Mouse (Mus musculus): Measurements from ENCODE around the gene Plekhn1.

Plekhn1 gene

DNA sequence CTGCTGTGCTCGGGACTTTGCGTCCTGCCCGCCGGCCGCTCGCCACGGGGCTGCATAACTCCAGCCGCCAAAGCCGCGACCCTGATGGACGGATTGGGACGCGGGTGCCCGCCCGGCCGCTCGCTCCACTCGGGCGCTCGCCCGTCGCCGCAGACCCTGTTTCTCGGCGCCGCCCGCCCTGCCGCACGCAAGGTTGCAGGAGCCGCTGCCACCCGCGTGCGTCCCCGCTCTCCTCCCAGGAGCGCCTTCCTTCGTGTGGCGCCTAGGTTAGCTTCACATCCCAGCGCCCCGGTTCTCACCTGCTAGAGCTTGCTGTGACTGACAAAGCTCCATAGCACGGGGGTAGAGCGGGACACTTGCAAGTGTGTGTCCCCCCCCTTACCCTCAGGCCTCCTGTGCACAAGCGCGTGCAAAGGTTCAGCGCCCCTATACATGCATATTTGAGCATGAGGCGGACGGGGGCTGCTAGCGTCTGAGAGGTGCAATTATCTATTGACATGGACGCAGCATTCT lies at the start of gene Plekhn1:
Plekhn1 (minus strand) TSS at position 157 of the 513 bp plus-strand sequence.
- DNase-seq, result peak; percentile 71 to 72

DNA sequence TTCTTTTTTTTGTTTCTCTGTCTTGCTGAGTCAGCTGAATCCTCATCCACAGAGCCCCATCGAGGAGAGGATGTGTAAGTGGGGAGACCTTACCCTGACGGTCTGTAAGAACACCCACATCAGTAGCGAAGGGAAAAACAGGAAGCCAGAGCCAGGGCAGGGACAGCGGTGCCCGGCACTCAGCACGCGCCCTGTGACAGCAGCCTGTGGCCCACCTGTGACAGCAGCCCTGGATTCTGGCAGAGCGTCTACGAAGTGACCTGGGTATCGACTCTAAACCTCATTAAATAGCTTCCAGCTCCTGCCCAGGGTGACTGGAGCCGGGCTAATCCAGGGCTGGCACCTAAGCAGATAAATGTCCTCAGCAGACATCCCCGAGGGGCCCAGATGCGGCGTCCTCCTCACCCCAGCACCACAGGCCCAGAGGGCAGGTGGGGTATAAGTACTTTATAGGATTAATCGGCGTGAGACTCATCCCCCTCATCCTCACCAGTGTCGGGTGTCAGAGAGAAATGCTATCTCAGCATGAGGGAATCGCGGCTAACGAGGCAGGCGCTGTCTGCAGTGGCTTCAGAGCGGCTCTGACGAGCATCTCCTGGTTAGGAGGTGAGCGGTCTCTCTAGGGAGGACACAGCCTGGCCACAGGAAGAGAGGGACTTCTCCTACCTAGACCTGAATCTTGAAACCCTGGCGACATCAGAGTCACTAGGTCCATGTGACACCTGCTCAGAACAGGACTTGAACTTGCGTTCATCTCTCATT lies 20.6 kb upstream of the Plekhn1 start, which contains the start of gene Samd11:
Samd11 (minus strand) TSS at position 580 of the 762 bp plus-strand sequence.
- no peak for DNase-seq

DNA sequence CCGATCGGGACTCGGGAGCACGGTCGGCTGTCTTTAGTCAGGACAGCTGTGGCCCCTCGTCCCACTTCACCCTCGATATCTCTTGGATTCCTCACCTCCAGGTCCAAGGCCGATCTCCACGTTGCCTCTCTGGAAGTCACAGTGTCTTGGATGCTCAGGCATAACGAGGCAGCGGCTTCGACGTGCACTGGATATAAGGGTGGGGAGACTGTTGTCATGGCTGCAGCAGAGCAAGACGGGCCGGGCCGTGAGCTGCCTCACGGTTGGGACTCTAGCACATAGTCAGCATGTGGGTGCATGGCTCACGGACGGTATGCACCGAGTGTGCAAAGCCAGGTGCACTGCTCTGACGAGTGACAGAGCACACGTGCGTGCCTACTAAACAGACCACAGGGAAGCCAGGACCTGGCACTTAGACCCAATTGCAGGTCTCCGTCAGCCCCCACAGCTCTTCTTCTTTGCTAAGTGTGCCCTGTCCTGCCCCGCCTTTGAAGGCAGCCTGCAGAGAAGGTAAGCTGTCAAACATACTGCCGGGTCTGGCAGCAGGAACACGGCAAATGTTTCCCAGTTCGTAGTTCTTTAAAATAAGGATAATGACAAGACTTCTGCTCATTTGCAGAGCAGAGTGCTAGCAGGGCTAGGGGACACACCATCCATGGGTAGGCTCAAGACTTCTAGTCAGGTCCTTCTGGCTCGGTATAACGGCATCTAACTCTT lies 19.9 kb upstream of the Plekhn1 start:
- no peak for DNase-seq

DNA sequence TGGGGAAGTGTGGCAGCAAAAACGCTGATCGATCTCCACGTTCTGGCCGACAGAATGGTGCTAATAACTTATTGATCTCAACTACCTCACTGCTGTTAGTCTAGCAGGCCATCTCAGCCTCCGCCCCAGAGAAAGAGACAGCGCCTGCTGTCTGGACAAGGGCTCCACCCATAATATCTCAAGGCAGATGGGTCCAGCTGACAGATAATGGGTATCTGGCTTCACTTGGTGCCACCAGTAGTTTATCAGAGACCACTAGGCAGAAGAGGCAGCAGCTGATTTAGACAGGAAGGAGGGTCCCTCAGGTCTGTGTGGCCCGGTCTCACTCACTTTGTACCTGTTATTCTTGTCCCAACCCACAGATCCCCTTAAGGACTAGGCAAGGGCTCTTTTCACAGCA lies 18.4 kb upstream of the Plekhn1 start:
- DNase-seq, result no peak

DNA sequence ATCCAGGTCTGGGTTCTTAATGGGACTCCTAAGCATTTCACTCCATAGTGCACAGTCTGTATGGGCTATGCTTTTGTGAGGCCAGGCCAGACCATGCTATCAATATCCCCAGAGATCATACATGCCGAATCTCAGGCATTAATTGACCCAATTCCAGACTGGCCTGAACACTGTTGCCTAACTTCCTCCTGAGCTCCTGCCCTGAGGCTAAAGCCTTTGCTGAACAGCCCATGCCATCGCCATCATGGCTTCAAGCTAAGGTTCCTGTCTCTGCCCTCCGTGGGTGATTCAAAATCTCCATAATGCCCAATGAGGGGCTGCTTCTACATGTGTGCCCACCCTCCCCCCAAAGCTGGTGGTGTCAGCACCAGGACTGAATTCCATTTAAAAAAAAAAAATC lies 18.0 kb upstream of the Plekhn1 start:
- no peak for DNase-seq

DNA sequence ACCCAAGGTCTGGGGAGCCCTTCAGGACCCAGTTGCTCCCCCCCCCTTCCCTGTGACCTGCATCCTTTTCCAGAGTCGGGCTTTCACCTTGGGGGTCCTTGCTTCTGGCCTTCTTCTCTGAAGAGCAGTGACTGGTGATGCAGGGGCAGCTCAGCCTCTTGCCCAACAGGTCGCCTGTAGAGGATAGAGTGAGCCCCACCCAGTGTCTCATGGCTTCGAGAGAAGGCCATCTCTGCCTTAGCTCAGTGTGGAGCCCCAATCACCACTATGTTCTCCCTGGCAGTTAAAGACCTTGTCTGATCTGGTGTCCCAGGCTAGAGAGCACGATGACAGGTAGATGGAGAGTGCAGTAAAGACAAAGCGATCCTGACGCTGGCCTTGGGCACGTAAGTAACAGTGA lies 17.5 kb upstream of the Plekhn1 start:
- DNase-seq, result no peak

DNA sequence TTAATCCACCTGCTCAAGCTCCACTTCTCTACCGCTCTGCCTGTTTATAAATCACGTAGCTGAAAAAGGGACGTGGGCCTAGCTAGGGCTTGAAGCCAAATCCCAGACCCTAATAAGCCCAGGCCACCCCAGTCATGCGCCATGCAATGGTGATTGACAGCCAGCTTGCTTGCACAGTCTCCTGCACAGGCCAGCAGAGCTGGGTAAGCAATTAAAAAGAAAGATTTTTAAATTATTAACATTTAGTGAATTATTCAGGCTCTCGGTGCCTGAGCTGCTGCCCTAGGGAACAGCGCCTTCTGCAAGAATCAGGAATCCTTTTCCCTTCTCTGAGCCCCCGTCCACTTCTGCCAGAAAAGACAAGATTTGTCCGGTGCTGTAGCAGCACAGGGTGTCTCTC lies 16.4 kb upstream of the Plekhn1 start:
- DNase-seq, result no peak

DNA sequence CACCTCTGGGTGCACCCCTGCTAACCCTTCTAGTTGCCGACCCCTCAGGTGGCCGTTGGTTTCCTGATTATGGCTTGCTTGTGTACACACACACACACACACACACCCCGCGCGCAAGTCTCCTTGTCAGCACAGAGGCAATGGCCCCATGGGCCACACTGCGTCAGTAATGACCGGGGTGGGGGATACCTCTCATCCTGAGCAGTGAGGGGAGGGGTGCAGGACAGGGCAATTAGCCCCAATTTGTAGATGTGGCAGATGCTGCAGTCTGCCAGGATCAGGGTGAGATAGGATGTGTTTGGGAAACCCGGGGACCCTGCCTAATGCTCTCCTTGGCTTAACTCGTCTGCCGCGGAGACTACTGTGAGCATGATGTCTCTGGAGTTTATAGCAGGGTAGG lies 14.9 kb upstream of the Plekhn1 start:
- DNase-seq, result no peak

DNA sequence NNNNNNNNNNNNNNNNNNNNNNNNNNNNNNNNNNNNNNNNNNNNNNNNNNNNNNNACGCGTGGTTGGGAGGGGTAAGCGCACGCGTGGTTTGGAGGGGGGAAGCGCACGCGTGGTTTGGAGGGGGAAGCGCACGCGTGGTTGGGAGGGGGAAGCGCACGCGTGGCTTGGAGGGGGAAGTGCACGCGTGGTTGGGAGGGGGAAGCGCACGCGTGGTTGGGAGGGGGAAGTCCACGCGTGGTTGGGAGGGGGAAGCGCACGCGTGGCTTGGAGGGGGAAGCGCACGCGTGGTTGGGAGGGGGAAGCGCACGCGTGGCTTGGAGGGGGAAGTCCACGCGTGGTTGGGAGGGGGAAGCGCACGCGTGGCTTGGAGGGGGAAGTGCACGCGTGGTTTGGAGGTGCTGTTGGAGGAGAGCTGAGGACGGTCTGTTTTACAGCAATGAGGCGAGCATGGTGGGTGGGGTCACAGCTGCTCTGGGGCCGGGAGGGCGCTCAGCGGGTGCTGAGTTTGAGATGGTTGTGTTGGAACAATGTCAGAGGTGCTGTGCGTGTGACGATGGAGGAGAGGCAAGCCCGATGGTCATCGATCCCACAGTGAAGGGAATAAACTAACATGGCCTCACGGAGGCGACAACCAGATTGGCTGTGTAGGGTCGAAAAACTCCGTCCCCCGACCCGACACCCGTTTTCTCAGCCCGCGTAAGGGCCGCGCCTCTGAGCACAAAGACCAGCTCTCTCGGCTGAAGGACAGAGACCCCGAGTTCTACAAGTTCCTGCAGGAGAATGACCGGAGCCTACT lies 2.2 kb upstream of the Plekhn1 start:
- no peak for DNase-seq

DNA sequence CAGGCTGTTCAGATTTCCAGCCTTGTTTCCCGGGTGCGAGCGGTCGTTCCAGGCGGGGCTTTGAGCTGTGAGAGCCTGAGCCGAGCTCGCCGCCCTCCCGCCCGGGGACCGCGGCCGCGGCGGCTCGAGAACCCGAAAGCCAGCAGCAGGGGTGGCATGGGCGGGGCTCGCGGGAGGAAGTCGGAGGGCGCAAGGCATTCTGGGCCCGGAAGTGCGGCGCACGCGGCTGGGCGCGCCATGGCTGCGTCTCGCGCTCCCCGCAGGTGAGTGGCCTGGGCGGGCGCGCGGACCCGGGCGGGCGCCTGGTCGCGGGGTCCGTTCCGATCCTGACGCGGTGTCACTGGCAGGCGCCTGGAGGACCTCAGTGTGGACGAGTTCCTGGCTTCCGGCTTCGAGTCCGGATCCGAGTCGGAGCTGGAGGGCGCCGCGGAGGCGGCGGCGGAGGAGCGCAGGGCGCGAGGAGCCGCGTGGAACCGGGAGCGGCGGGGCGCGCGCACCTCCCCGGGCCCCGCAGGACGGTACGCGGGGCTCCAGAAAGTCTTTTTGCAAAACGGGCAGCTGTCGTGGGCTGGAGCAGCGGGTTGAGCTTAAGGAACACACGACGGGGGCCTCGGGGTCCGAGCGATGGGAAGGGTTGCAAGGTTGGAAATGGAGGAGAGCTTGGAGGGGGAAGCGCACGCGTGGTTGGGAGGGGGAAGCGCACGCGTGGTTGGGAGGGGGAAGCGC lies 1.3 kb upstream of the Plekhn1 start, which contains the start of gene Noc2l:
Noc2l (plus strand) TSS at position 203 of the 726 bp plus-strand sequence.
- DNase-seq, result peak; percentile 89 to 91

DNA sequence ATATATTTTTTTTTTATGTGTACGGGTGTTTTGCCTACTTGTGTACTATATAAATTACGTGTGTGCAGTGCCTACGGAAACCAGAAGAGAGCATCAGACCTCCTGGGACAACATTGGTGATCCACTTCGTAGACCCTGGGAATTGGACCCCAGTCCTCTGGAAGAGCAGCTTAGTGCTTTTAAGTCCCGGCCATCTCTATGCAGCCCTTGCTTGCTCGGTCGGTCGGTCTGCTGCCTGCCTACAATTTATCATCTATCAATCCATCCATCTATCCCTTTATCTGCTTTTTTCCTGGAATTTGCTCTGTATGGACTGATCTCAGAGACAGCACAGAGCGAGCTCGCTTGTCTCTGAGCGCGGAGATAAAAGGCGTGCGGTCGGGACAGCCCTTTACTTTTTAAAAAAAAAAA lies 708 bp upstream of the Plekhn1 start:
- DNase-seq, result no peak

DNA sequence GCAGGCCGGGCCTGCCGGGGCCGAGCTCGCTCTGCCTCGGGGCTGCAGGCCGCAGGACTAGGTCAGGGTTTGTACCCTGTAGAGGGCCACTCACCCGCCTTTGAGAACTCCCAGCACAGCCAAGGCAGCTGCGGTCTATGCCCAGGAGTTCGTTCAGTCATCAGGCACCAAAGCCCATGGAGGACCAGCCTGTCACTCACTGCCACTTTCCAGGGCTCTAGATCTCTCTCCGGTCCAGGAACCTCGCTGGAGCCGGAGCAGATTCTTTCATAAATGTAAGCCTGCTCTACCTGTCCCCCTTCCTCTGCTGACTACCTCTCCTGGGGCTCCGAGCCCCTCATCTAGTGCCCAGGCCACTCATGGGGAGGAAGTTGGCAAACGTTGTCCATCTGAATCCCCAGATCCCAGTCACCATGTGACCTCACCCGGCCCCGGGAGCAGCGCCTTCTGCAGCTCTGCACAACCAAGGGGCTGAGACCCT lies 596 bp downstream of the Plekhn1 start:
- peak in 1 of 2 experiments; percentile 11 for DNase-seq

DNA sequence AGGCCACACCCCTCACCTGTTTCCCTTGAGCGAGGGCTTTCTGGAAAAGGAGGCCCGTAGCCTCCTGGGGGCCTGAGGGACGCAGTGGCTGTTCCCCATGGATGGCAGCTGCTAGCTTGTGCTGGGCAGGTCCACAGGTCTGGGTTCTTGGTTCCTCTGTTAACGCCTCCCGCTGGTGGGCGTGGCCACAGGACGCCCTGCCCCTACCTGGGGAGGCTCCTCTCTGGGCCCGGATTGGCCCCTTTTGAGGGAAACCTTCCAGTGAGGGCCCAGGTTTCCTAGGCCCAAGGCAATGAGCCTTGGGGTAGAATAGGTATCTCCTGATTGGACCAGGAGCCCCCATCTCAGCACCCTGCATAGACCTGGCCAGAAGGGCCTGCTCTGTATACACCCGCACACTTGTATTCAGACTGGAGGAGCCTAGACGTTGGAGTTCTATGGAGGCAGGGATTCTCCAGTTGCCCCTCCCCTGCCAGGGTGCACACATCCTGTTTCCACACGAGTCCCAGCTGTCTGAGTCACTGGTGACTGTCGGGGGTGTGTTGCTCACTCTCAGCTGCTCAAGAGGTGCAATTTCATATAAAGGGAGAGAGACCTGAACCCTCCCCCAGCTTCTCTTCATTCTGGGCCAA lies 6.1 kb downstream of the Plekhn1 start:
- DNase-seq, result peak; percentile 47 to 55

DNA sequence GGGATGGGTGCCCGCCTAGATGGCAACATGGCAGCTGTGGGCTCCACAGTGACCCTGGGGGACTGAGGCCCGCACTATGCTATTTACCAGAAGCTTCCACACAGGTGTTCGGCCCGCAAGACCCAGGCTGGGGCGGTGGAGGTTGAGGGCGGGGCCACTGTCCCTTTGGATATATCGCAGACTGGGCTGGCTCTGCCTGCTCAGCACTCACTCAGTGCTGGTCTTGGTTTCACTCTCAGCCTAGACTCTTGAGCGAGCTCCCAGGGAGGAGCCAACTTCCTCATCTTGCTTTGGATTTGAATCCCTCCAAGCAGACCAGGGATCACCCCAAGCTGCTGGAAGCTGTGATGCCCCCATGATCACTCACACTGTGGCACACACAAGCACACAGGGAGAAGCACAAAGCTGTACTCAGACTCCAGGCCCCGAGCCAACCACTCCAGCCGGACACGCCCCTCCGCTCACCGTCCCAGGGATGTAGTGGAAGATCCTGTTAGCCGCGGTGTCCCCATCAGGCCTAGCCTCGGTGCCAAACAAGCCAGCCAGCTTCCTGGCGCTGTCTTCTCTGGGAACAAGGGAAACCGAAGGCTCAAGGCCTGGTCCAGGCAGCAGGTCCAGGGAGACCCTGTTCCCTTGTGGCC lies 6.8 kb downstream of the Plekhn1 start:
- peak; percentile 73 to 81 for DNase-seq

DNA sequence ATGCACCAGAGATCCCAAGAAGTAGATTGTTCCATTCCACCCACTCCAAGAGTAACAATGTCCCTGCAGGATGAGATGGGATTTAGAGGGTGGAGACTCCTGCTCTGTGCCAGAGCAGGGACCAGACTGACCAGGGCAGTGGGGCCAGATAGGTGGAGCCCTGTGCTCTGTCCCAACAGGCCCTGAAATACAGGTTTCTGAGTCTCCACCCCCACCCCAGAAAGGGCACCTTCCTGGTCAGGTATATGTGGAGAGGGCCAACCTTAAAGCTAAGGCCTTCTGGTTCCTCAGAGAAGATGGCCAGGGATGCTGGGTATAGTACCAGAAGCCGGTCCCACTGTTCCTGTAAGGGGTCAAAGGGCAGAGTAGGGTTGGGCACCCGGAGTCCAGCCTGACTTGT lies 10.4 kb downstream of the Plekhn1 start:
- no peak for DNase-seq

DNA sequence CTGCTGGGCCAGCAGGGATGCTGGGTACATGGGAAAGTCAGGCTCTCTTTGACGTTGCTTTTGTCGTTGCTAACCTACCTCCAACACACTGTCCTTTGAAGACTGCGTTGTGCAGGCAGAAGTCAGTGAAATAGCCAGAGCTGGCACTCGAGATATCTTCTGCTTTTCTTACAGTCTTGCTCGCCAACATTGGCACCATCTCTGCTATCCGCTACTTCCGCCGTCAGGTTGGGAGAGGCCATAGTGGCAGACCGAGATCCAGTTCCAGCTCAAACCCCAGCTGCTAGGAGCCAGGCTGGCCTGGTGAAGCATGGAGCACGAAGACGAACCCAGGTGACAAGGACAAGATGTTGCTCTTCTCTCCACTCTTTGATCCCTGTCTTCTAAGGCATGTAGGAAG lies 14.7 kb downstream of the Plekhn1 start:
- DNase-seq, result no peak

DNA sequence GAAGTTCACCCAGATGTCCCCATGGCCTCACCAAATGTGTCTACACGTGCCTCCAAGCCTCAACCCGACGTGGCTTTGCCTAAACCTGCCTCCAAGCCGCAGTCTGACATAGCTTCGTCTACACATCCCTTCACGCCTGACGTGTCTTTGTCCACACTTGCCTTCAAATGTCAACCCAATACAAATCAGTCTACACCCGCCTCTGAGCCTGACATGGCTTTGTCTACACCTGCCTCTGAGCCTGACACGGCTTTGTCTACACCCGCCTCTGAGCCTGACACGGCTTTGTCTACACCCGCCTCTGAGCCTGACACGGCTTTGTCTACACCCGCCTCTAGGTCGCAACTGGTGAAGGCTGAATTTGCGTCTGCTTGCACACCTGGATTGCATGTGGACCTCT lies 16.8 kb downstream of the Plekhn1 start:
- no peak for DNase-seq

DNA sequence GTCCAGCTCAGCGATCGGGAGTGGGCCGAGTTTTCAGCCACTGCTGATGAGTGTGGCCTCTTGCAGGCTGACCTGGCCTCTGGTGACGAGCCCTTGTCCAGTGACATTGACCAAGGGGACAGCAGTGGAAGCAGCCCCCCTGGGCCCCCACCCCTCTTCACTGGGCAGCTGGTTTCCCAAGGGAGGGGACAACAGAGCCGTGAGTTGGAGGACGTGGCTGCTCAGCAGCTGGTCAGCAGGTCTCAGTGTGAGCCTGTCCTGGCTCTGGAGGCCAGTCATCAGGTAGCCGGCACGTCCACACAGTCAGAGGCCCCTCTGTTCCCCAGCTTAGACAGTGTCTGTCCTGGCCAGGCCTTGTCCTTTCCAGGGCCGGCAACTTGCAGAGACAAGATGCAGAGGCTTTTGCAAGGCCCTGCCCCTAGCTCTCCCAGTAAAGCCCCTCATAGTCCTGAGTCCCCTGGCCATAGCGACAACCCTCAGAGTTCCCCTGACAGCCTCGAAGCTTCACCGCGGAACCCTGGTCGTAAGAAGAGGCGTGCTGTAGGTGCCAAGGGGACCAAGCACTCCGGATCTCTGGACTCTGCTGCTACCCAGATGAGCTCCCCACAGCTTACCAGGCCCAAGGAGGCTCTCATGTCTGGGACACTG lies 17.5 kb downstream of the Plekhn1 start:
- DNase-seq, result no peak

DNA sequence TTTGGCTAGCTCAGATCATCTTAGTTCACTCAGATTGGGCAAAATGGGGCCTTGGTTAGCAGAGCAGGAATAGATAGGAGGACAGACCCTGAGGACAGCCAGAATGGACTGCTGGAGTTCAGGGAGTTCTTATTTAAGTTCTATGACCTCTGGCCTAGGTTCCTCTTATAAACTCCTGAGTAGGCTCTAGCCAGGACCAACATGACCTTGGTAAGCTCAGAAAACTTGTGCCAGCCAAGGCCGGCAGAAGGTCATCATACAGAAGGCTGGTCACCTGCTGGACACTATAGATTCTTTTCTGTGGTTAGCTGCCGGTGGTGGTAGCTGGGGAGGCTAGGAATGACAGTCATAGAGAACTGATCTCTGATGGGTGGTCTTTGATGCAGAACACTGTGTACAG lies 18.5 kb downstream of the Plekhn1 start:
- no peak for DNase-seq

DNA sequence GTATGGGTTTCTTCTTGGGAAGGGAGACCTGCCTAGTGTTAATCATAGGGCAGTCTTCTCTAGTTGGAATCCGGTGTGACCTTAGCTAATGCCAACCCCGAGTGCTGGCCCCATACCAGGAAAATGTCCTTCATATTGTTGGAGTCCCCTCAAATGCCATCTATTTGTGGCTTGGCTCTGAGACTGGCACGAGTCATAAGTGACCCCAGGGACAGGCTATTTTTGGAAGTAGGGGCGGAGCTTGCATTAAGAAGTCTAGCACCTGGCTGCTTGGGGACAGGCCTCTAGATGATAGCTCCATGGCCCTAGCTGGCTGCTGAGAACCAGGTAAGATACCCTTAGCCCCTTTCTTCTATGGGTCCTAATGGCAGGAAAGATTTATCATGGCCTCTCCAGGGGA lies 19.0 kb downstream of the Plekhn1 start, which contains the start of gene Perm1:
Perm1 (plus strand) TSS at position 220 of the 400 bp plus-strand sequence.
- DNase-seq, result peak; percentile 65 to 75

DNA sequence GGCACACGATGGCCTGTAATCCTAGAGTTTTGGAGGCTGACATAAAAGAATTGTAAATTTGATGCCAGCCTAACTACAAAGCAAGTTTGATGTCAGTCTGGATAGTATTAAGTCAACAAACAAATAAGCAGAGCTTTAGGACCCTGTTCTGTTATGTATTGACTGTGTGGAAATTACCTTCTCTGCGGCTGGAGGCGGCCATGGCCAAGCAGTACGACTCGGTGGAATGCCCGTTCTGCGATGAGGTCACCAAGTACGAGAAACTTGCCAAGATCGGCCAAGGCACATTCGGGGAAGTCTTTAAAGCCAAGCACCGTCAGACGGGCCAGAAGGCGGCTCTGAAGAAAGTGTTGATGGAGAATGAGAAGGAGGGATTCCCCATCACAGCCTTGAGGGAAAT lies 21.5 kb downstream of the Plekhn1 start:
- DNase-seq, result no peak

All from lung, adult 18-20 months (tissue).